Mouse (Mus musculus): Measurements from ENCODE around the gene Serpinb1a. TPM values are rescaled to one million over a fixed set of nuclear protein-coding genes. Genes with fewer than 3 reads are reported as not detected.
"Not testable (repeated sequence)": the region's sequence is repeated elsewhere in the genome, so short reads cannot be mapped to it uniquely, and the experiment has no call there.

Gene Serpinb1a
- 1.8 and 19.6 TPM in 2 replicates for total RNA-seq (2014; rRNA removed; ENCODE audit: low replicate concordance)
- 13.8 and 16.1 TPM in 2 replicates for polyA plus RNA-seq (2015; fragmentation: Nextera tagmentation; extraction: Ambion mirVana)

DNA sequence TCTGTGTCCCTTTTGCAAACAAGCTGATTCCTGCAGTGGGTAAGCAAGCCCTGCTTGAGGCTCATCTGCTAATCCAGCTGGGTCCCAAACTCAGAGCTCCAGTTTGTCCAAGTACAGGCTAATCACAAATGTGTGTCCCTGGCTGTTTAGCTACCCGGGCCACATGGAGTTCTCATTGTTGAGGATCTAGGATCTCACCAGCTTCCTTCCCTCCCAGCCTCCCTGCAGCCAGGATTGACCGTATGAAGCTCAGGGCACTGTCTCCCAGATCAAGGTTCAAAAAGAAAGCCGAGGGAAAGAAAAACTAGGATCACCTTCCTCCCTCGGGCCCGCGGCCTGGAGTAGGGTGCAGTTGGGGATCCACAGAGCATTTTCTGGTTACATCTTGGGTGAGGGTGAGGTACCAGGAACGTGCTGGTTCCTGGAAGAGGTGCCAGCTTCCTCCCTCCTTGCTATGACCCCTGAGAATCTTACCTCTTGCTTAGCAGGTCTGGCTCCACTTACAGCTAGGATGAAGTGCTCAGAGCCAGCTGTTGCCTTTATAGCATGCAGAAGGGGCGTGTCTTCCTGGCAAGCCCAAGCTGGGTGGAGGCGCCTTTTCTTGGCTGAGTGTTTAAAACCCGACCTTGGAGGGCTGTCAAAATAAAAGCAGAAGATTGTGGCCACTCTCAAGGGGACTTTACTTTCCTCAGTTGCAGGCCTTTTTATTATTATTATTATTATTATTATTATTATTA lies at the start of gene Serpinb1a:
Gene Serpinb1a, minus strand, starts transcription at position 518 of the 737 bp plus-strand sequence.
- Histone ChIP-seq H3K4me3 (ENCODE audit: low read depth, low read length) (no peak within 1 kb of the TSS), H3K9ac (replicated peaks; ENCODE audit: low read depth, low read length) (no peak within 1 kb of the TSS), H3K4me1 (ENCODE audit: control insufficient read depth, insufficient read depth) (peaks cover 18% of the 10 kb centered on the region), H3K9me3 (replicated peaks; ENCODE audit: control insufficient read depth, low read length) (no peaks in the 10 kb centered on the region), H3K27ac (ENCODE audit: low read depth) (no peak within 1 kb of the TSS), H3K4me2 (ENCODE audit: low read depth, low read length) (peak within 1 kb of the TSS; percentile 38), H3K36me3 (replicated peaks; ENCODE audit: control insufficient read depth, insufficient read depth, low read length) (no peaks in the 10 kb centered on the region), H3K27me3 (ENCODE audit: control insufficient read depth, insufficient read depth, low read length) (no peaks in the 10 kb centered on the region)
- WGBS: 40% methylated on average over 10 of the region's 10 CpGs
- TF ChIP-seq CTCF (IDR thresholded peaks at IDR 0.05; ENCODE audit: low read depth) (no peak), EP300 (IDR thresholded peaks at IDR 0.05; ENCODE audit: low read depth) (no peak)
- ATAC-seq (ENCODE audit: insufficient read depth, low read depth) (peak; percentile 82), DNase-seq (ENCODE audit: low spot score) (peak; percentile 63)

DNA sequence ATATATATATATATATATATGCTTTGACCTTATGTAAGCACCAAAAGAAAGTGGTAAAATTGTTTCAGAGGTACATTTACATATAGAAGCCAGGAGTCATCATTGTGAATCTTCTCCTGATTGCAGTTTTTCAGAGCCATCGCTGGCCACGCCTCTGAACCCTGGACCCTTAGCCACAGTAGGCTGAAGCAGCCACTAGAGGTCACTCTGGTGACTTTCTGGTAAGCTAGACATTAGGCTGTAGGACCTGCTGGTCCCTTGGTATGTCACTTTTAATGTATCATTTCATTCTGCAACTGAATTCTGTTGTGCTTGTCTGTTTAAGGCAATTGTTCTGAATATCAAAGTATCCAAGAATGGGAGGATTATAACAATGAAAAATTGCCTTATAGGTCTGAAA lies 49.7 kb upstream of the Serpinb1a start:
- H3K4me2 ChIP-seq (ENCODE audit: low read depth, low read length): no peak overlapping the region
- H3K4me1 ChIP-seq (ENCODE audit: control insufficient read depth, insufficient read depth): 0 out of 2 replicates have a peak, but pooled peaks cover 4% of the 10 kb centered on the region
- DNase-seq (ENCODE audit: low spot score) (no peak), ATAC-seq (ENCODE audit: insufficient read depth, low read depth) (no peak; the same call in 1 of the 2 replicates)
- H3K9ac ChIP-seq (replicated peaks; ENCODE audit: low read depth, low read length): no peak overlapping the region
- TF ChIP-seq EP300 (IDR thresholded peaks at IDR 0.05; ENCODE audit: low read depth): no peak
- peak; percentile 59 for TF ChIP-seq CTCF (IDR thresholded peaks at IDR 0.05; ENCODE audit: low read depth)
- H3K9me3 ChIP-seq (replicated peaks; ENCODE audit: control insufficient read depth, low read length): no peaks in the 10 kb centered on the region
- H3K27me3 ChIP-seq (ENCODE audit: control insufficient read depth, insufficient read depth, low read length): no peaks in the 10 kb centered on the region
- H3K27ac ChIP-seq (ENCODE audit: low read depth): no peak overlapping the region
- WGBS: 8% methylated on average over 2 of the region's 2 CpGs
- H3K4me3 ChIP-seq (ENCODE audit: low read depth, low read length): no peak overlapping the region
- H3K36me3 ChIP-seq (replicated peaks; ENCODE audit: control insufficient read depth, insufficient read depth, low read length): no peaks in the 10 kb centered on the region

DNA sequence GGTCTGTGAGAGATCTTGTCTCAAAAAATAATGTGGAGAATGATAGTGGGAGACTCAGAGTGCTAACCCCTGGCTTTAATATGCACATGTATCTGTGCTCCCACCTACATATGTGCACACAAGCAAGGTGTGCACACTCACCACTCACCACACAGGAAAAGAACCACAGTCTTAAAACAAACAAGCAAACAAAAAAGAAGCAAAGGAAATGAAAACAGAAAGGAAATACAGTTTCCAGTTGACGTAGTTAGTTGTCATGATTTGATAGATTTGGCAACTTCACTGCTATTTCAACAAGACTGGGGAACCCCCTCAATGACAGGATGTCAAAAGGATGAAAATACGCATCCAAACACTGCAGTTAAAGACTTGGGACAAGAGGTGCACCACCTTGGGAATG lies 48.1 kb upstream of the Serpinb1a start:
- not testable (repeated sequence) for DNase-seq (ENCODE audit: low spot score); H3K27ac ChIP-seq (ENCODE audit: low read depth); ATAC-seq (ENCODE audit: insufficient read depth, low read depth); H3K27me3 ChIP-seq (ENCODE audit: control insufficient read depth, insufficient read depth, low read length); H3K9me3 ChIP-seq (replicated peaks; ENCODE audit: control insufficient read depth, low read length); H3K4me2 ChIP-seq (ENCODE audit: low read depth, low read length); H3K4me3 ChIP-seq (ENCODE audit: low read depth, low read length); H3K4me1 ChIP-seq (ENCODE audit: control insufficient read depth, insufficient read depth); H3K9ac ChIP-seq (replicated peaks; ENCODE audit: low read depth, low read length); H3K36me3 ChIP-seq (replicated peaks; ENCODE audit: control insufficient read depth, insufficient read depth, low read length)
- WGBS: 67% methylated on average over 1 of the region's 2 CpGs

- no peak within 1 kb of the TSS for H3K27ac ChIP-seq (ENCODE audit: low read depth)
- H3K4me2 ChIP-seq (ENCODE audit: low read depth, low read length): no peak within 1 kb of the TSS
- no peaks in the 10 kb centered on the region for H3K36me3 ChIP-seq (replicated peaks; ENCODE audit: control insufficient read depth, insufficient read depth, low read length)
- no peak within 1 kb of the TSS for H3K4me3 ChIP-seq (ENCODE audit: low read depth, low read length)
- no peaks in the 10 kb centered on the region for H3K9me3 ChIP-seq (replicated peaks; ENCODE audit: control insufficient read depth, low read length)
- no peaks in the 10 kb centered on the region for H3K4me1 ChIP-seq (ENCODE audit: control insufficient read depth, insufficient read depth)
- WGBS: 89% methylated on average over 2 of the region's 2 CpGs
- DNase-seq (ENCODE audit: low spot score): no peak
- no peak for ATAC-seq (ENCODE audit: insufficient read depth, low read depth)
- no peaks in the 10 kb centered on the region for H3K27me3 ChIP-seq (ENCODE audit: control insufficient read depth, insufficient read depth, low read length)
- no peak within 1 kb of the TSS for H3K9ac ChIP-seq (replicated peaks; ENCODE audit: low read depth, low read length)
- TF ChIP-seq EP300 (IDR thresholded peaks at IDR 0.05; ENCODE audit: low read depth): no peak
- TF ChIP-seq CTCF (IDR thresholded peaks at IDR 0.05; ENCODE audit: low read depth): no peak
Measured at GRCm38 (mm10) chr13:32898111-32898510, 47.1 kb upstream of the Serpinb1a start, which contains the start of gene Serpinb1c. Serpinb1c (minus strand) TSS chr13:32898211.

GRCm38 (mm10) chr13:32896931-32897330 lies 45.9 kb upstream of the Serpinb1a start:
- DNase-seq (ENCODE audit: low spot score): no peak
- H3K27ac ChIP-seq (ENCODE audit: low read depth): no peak overlapping the region
- H3K9ac ChIP-seq (replicated peaks; ENCODE audit: low read depth, low read length): no peak overlapping the region
- WGBS: 75% methylated on average over 4 of the region's 4 CpGs
- H3K9me3 ChIP-seq (replicated peaks; ENCODE audit: control insufficient read depth, low read length): no peaks in the 10 kb centered on the region
- no peak overlapping the region for H3K4me2 ChIP-seq (ENCODE audit: low read depth, low read length)
- H3K36me3 ChIP-seq (replicated peaks; ENCODE audit: control insufficient read depth, insufficient read depth, low read length): no peaks in the 10 kb centered on the region
- ATAC-seq (ENCODE audit: insufficient read depth, low read depth): no peak
- no peak for TF ChIP-seq CTCF (IDR thresholded peaks at IDR 0.05; ENCODE audit: low read depth)
- no peak for TF ChIP-seq EP300 (IDR thresholded peaks at IDR 0.05; ENCODE audit: low read depth)
- no peaks in the 10 kb centered on the region for H3K4me1 ChIP-seq (ENCODE audit: control insufficient read depth, insufficient read depth)
- no peak overlapping the region for H3K4me3 ChIP-seq (ENCODE audit: low read depth, low read length)
- H3K27me3 ChIP-seq (ENCODE audit: control insufficient read depth, insufficient read depth, low read length): no peaks in the 10 kb centered on the region

DNA sequence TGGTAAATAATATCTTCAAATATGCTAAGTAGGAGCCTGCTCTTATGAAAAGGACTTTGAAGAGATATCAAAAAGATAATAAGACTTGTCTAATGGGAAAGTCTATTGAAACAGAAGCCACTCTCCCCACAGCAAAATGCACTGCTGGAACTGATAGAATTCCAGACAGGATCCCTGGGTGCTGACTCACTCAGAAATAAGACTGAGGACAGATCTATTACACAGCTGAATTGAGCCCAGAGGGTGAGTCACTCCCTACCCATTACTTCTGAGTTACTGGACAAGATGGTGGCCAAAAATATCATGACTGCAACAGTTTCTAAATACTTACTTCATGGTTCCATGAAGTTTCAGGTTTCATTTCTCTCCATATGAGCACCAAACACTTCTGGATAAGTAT lies 33.8 kb upstream of the Serpinb1a start:
- no peak for TF ChIP-seq CTCF (IDR thresholded peaks at IDR 0.05; ENCODE audit: low read depth)
- no peak for TF ChIP-seq EP300 (IDR thresholded peaks at IDR 0.05; ENCODE audit: low read depth)
- no peaks in the 10 kb centered on the region for H3K4me1 ChIP-seq (ENCODE audit: control insufficient read depth, insufficient read depth)
- no peak overlapping the region for H3K27ac ChIP-seq (ENCODE audit: low read depth)
- H3K36me3 ChIP-seq (replicated peaks; ENCODE audit: control insufficient read depth, insufficient read depth, low read length): no peaks in the 10 kb centered on the region
- ATAC-seq (ENCODE audit: insufficient read depth, low read depth): no peak
- no peak overlapping the region for H3K9ac ChIP-seq (replicated peaks; ENCODE audit: low read depth, low read length)
- no peaks in the 10 kb centered on the region for H3K27me3 ChIP-seq (ENCODE audit: control insufficient read depth, insufficient read depth, low read length)
- H3K4me2 ChIP-seq (ENCODE audit: low read depth, low read length): no peak overlapping the region
- DNase-seq (ENCODE audit: low spot score): no peak
- no peak overlapping the region for H3K4me3 ChIP-seq (ENCODE audit: low read depth, low read length)
- no peaks in the 10 kb centered on the region for H3K9me3 ChIP-seq (replicated peaks; ENCODE audit: control insufficient read depth, low read length)

All from heart, postnatal 0 days (tissue).